Mouse (Mus musculus) gastrocnemius, adult 8-10 months (tissue): ENCODE data around the gene Zfp931. TPM values are rescaled to one million over a fixed set of nuclear protein-coding genes. Genes with fewer than 3 reads are reported as not detected.

Experiments used
- total RNA-seq, 4 experiments: library from RNA; stranded (reverse); gene quantifications; 2 replicates each; pipeline ENCODE4 v1.2.4; 2022

Zfp931 gene
- total RNA-seq, 4 experiments from 2014 or later: 8.4 to 13.0 (median 11.8) TPM

Other genes with a start within 250 kb of the Zfp931 start
- gene Gm14325, start 238.1 kb downstream of the Zfp931 start, total RNA-seq: 100 to 1,000 TPM; 108 to 151 (median 122) TPM
- gene Gm14327, start 181.4 kb downstream of the Zfp931 start, total RNA-seq: 1 to 10 TPM; 2.5 to 5.5 (median 4.8) TPM
- under 1 TPM in 3 of 4 experiments, not detected in 1; 0.76 to 0.94 (median 0.82) TPM for gene Zfp972, start 152.9 kb downstream of the Zfp931 start, total RNA-seq
- gene Gm14326, start 121.2 kb downstream of the Zfp931 start, total RNA-seq: 10 to 100 TPM; 36.0 to 51.9 (median 39.5) TPM
- gene Zfp971, start 55.2 kb downstream of the Zfp931 start, total RNA-seq: 10 to 100 TPM; 26.2 to 38.7 (median 34.9) TPM
- gene Phactr3, start 40.5 kb upstream of the Zfp931 start, total RNA-seq: under 1 TPM in 2 of 4 experiments, not detected in 2; 0.24 to 0.31 TPM